Mouse (Mus musculus): ENCODE results near the gene Gp2. TPM values are rescaled to one million over a fixed set of nuclear protein-coding genes. Genes with fewer than 3 reads are reported as not detected.

The Gp2 gene
- 0.69 and 35.0 TPM in 2 replicates for polyA plus RNA-seq (2012; rRNA removed)

GRCm38 (mm10) chr7:119459185-119459584 lies at the start of gene Gp2:
Gp2 (minus strand) TSS chr7:119459285.

GRCm38 (mm10) chr7:119479256-119479655 lies 20.2 kb upstream of the Gp2 start, which contains the start of gene Umod:
Umod (minus strand) TSS chr7:119479282.

Other genes starting within 250 kb of the Gp2 start
- gene Umod, start 20.0 kb upstream of the Gp2 start, polyA plus RNA-seq (2012; rRNA removed): 0.03 and 0.13 TPM in 2 replicates
- not detected in 2 replicates for gene Acsm5, start 60.2 kb upstream of the Gp2 start, polyA plus RNA-seq (2012; rRNA removed)
- gene Pdilt, start 64.2 kb upstream of the Gp2 start, polyA plus RNA-seq (2012; rRNA removed): not detected in 2 replicates
- 0.13 TPM in 1 of 2 replicates, not detected in the other for gene Acsm2, start 95.1 kb upstream of the Gp2 start, polyA plus RNA-seq (2012; rRNA removed)
- not detected in 2 replicates for gene Acsm1, start 147.7 kb upstream of the Gp2 start, polyA plus RNA-seq (2012; rRNA removed)
- not detected in 2 replicates for gene Acsm4, start 230.7 kb upstream of the Gp2 start, polyA plus RNA-seq (2012; rRNA removed)